Mouse (Mus musculus) hindbrain, postnatal 0 days (tissue): ENCODE data around the gene Lrrc7. TPM values are rescaled to one million over a fixed set of nuclear protein-coding genes. Genes with fewer than 3 reads are reported as not detected.
A peak's percentile ranks its signal among the peaks of the same experiment; 100 is the strongest.
"Not testable (repeated sequence)": the region's sequence is repeated elsewhere in the genome, so short reads cannot be mapped to it uniquely, and the experiment has no call there.

Experiments
- ATAC-seq: fragments of 200-750 bp; cut with Nextera tagmentation; 2 replicates; pipeline ENCODE4 v1.8.0; 2017; ENCODE audit warnings: mild to moderate bottlenecking, moderate TSS enrichment, moderate library complexity
- DNase-seq: peaks from one replicate; pipeline ENCODE4 v3.0.0-alpha.2; 2015; ENCODE audit warnings: low spot score
- H3K27ac ChIP-seq: fragments of 300-500 bp; sonication (generic); 2 replicates; pipeline ENCODE4 v1.5.1; 2014; ENCODE audit warnings: mild to moderate bottlenecking
- H3K27me3 ChIP-seq: fragments of 300-500 bp; sonication (generic); 2 replicates; pipeline ENCODE4 v1.6.1; 2014; ENCODE audit warnings: low read length, mixed read lengths; ENCODE audit not compliant: insufficient read depth
- H3K36me3 ChIP-seq: fragments of 300-500 bp; sonication (generic); 2 replicates; pipeline ENCODE4 v1.6.1; 2014; ENCODE audit warnings: low read length, mixed read lengths; ENCODE audit not compliant: insufficient read depth
- H3K4me1 ChIP-seq: fragments of 300-500 bp; sonication (generic); 2 replicates; pipeline ENCODE4 v1.6.1; 2014; ENCODE audit warnings: antibody characterized with exemption, low read length, mixed read lengths; ENCODE audit not compliant: insufficient read depth
- H3K4me2 ChIP-seq: fragments of 300-500 bp; sonication (generic); 2 replicates; pipeline ENCODE4 v1.6.1; 2014; ENCODE audit warnings: low read depth, mild to moderate bottlenecking, low read length, moderate library complexity, mixed read lengths
- H3K4me3 ChIP-seq: fragments of 300-500 bp; sonication (generic); 2 replicates; pipeline ENCODE4 v1.5.1; 2014; ENCODE audit warnings: low read length
- H3K9ac ChIP-seq: fragments of 300-500 bp; sonication (generic); replicated peaks from 2 replicates; pipeline ENCODE4 v1.6.1; 2014; ENCODE audit warnings: mild to moderate bottlenecking, low read length, moderate library complexity, mixed read lengths
- H3K9me3 ChIP-seq: fragments of 300-500 bp; sonication (generic); 2 replicates; pipeline ENCODE4 v1.6.1; 2016; ENCODE audit warnings: low read length, mixed read lengths
- CTCF ChIP-seq: IDR thresholded peaks from 2 replicates; pipeline ENCODE4 v1.5.1; 2016; ENCODE audit warnings: antibody characterized with exemption, control low read depth, low read depth
- WGBS: fragments of 180-500 bp; shearing (Covaris S2); extraction: QIAGEN DNeasy Blood & Tissue Kit; methylation state at CpG from one replicate; pipeline ENCODE4 v1.1.7; 2014; 5-methylcytosine and 5-hydroxymethylcytosine counted together
- polyA plus RNA-seq: library from polyadenylated mRNA; unstranded; fragments of >200 nt; fragmentation: Nextera tagmentation; extraction: Ambion mirVana; gene quantifications from 2 replicates; pipeline ENCODE4 v1.2.1, GENCODE M21; 2015
- total RNA-seq: library from RNA; depleted of rRNA; stranded (reverse); fragments of >200 nt; gene quantifications from 2 replicates; pipeline ENCODE4 v1.2.3, GENCODE M21; 2014

Gene Lrrc7
- total and polyA plus RNA-seq, 2 experiments from 2014 or later = 6.2 to 25.0 TPM

- DNase-seq (no peak), ATAC-seq (no peak)
- Histone ChIP-seq H3K4me1 (no peaks in the 10 kb centered on the region), H3K4me2 (no peak overlapping the region), H3K27me3 (no peaks in the 10 kb centered on the region), H3K4me3 (no peak overlapping the region), H3K27ac (no peak overlapping the region), H3K9me3 (no peaks in the 10 kb centered on the region), H3K9ac (no peak overlapping the region), H3K36me3 (peaks cover 11% of the 10 kb centered on the region; the same call in 1 of the 2 replicates)
- TF ChIP-seq CTCF = no peak
Observed at GRCm38 (mm10) chr3:158131233-158131632, 430.8 kb downstream of the Lrrc7 start.

- no peaks in the 10 kb centered on the region for H3K9me3 ChIP-seq
- TF ChIP-seq CTCF = no peak
- H3K4me1 ChIP-seq = no peaks in the 10 kb centered on the region
- DNase-seq (no peak), ATAC-seq (no peak)
- H3K27ac ChIP-seq = no peak overlapping the region
- H3K36me3 ChIP-seq = no peaks in the 10 kb centered on the region
- no peak overlapping the region for H3K9ac ChIP-seq
- no peak overlapping the region for H3K4me3 ChIP-seq
- no peaks in the 10 kb centered on the region for H3K27me3 ChIP-seq
- H3K4me2 ChIP-seq = no peak overlapping the region
- 67% methylated on average over 3 of the region's 3 CpGs for WGBS
Observed at GRCm38 (mm10) chr3:158122899-158123298, 439.1 kb downstream of the Lrrc7 start.

GRCm38 (mm10) chr3:158105260-158105659 lies 456.8 kb downstream of the Lrrc7 start:
- H3K4me2 ChIP-seq = no peak overlapping the region
- peak; percentile 4 for DNase-seq
- no peaks in the 10 kb centered on the region for H3K4me1 ChIP-seq
- WGBS = 67% methylated on average over 1 of the region's 1 CpGs
- no peaks in the 10 kb centered on the region for H3K9me3 ChIP-seq
- peak; percentile 58; the same call in 1 of the 2 replicates for ATAC-seq
- H3K36me3 ChIP-seq = no peaks in the 10 kb centered on the region
- no peak overlapping the region for H3K27ac ChIP-seq
- no peak for TF ChIP-seq CTCF
- no peak overlapping the region for H3K4me3 ChIP-seq
- no peak overlapping the region for H3K9ac ChIP-seq
- no peaks in the 10 kb centered on the region for H3K27me3 ChIP-seq

- no peaks in the 10 kb centered on the region for H3K4me1 ChIP-seq
- no peaks in the 10 kb centered on the region for H3K36me3 ChIP-seq
- H3K9ac ChIP-seq = no peak overlapping the region
- no peak overlapping the region for H3K4me2 ChIP-seq
- H3K4me3 ChIP-seq = no peak overlapping the region
- 82% methylated on average over 2 of the region's 2 CpGs for WGBS
- ATAC-seq (no peak), DNase-seq (no peak)
- H3K27me3 ChIP-seq = no peaks in the 10 kb centered on the region
- no peak for TF ChIP-seq CTCF
- no peak overlapping the region for H3K27ac ChIP-seq
- H3K9me3 ChIP-seq = no peaks in the 10 kb centered on the region
Observed at GRCm38 (mm10) chr3:158103467-158103866, 458.6 kb downstream of the Lrrc7 start.

GRCm38 (mm10) chr3:158102530-158102929 lies 459.5 kb downstream of the Lrrc7 start:
- not testable (repeated sequence) for H3K9me3 ChIP-seq, H3K4me3 ChIP-seq, H3K27ac ChIP-seq, ATAC-seq, H3K4me1 ChIP-seq, H3K27me3 ChIP-seq, DNase-seq, H3K36me3 ChIP-seq, H3K4me2 ChIP-seq, H3K9ac ChIP-seq
- WGBS = 70% methylated on average over 1 of the region's 1 CpGs

- not testable (repeated sequence) for H3K9ac ChIP-seq, H3K4me2 ChIP-seq, H3K27ac ChIP-seq, H3K9me3 ChIP-seq, H3K27me3 ChIP-seq, H3K4me1 ChIP-seq, H3K4me3 ChIP-seq, DNase-seq, H3K36me3 ChIP-seq, ATAC-seq
- WGBS = 93% methylated on average over 8 of the region's 10 CpGs
Observed at GRCm38 (mm10) chr3:158102043-158102442, 460.0 kb downstream of the Lrrc7 start.

- ATAC-seq (no peak), DNase-seq (no peak)
- H3K4me2 ChIP-seq = no peak overlapping the region
- no peak for TF ChIP-seq CTCF
- no peaks in the 10 kb centered on the region for H3K36me3 ChIP-seq
- H3K27me3 ChIP-seq = no peaks in the 10 kb centered on the region
- H3K27ac ChIP-seq = no peak overlapping the region
- H3K9me3 ChIP-seq = no peaks in the 10 kb centered on the region
- 80% methylated on average over 4 of the region's 4 CpGs for WGBS
- no peak overlapping the region for H3K9ac ChIP-seq
- H3K4me1 ChIP-seq = no peaks in the 10 kb centered on the region
- no peak overlapping the region for H3K4me3 ChIP-seq
Observed at GRCm38 (mm10) chr3:158093919-158094318, 468.1 kb downstream of the Lrrc7 start.

- H3K4me2 ChIP-seq = no peak overlapping the region
- H3K4me1 ChIP-seq = no peaks in the 10 kb centered on the region
- no peak overlapping the region for H3K9ac ChIP-seq
- WGBS = 84% methylated on average over 3 of the region's 3 CpGs
- no peak overlapping the region for H3K4me3 ChIP-seq
- H3K27me3 ChIP-seq = no peaks in the 10 kb centered on the region
- no peak for DNase-seq
- no peaks in the 10 kb centered on the region for H3K9me3 ChIP-seq
- no peaks in the 10 kb centered on the region for H3K36me3 ChIP-seq
- ATAC-seq = no peak
- H3K27ac ChIP-seq = no peak overlapping the region
- TF ChIP-seq CTCF = no peak
Observed at GRCm38 (mm10) chr3:158091601-158092000, 470.4 kb downstream of the Lrrc7 start.
